Mouse (Mus musculus) cortical plate, adult 2 months (tissue): Measurements from ENCODE around the gene Stk40. TPM values are rescaled to one million over a fixed set of nuclear protein-coding genes. Genes with fewer than 3 reads are reported as not detected.

ENCODE experiments used
- H3K27ac ChIP-seq: fragments of 200-500 bp; 2 replicates; pipeline ENCODE4 v1.5.1; 2012; ENCODE audit warnings: low read length, control low read depth, inconsistent platforms; ENCODE audit not compliant: insufficient read depth
- H3K4me1 ChIP-seq: fragments of 200-500 bp; 2 replicates; pipeline ENCODE4 v1.6.1; 2011; ENCODE audit warnings: low read length; ENCODE audit not compliant: control insufficient read depth, insufficient read depth
- H3K4me3 ChIP-seq: fragments of 200-500 bp; 2 replicates; pipeline ENCODE4 v1.5.1; 2011; ENCODE audit warnings: mild to moderate bottlenecking, low read length, control low read depth; ENCODE audit not compliant: insufficient read depth
- CTCF ChIP-seq: fragments of 200-500 bp; IDR thresholded peaks from 2 replicates; pipeline ENCODE4 v1.5.1; 2011; ENCODE audit warnings: mild to moderate bottlenecking, control low read depth, low read length; ENCODE audit not compliant: insufficient read depth; ENCODE audit errors: extremely low read depth
- POLR2A ChIP-seq: fragments of 200-500 bp; IDR thresholded peaks from 2 replicates; pipeline ENCODE4 v1.6.1; 2011; ENCODE audit warnings: mild to moderate bottlenecking, low read length, control low read depth; ENCODE audit not compliant: insufficient read depth; ENCODE audit errors: extremely low read depth
- polyA plus RNA-seq: library from polyadenylated mRNA; depleted of rRNA; stranded (reverse); fragments of >200 nt; gene quantifications from 2 replicates; pipeline ENCODE4 v1.2.3, GENCODE M21; 2012; rRNA removed

Stk40 gene
- polyA plus RNA-seq, result 15.9 and 17.5 TPM in 2 replicates

- TF ChIP-seq POLR2A (peak; percentile 84), CTCF (peak; percentile 52)
- Histone ChIP-seq H3K27ac (peak within 1 kb of the TSS; percentile 65), H3K4me1 (peaks cover 7% of the 10 kb centered on the region), H3K4me3 (peak within 1 kb of the TSS; percentile 91)
Observed at GRCm38 (mm10) chr4:126103590-126104068, at the start of gene Stk40. Gene Stk40 (plus strand): TSS chr4:126103957.

GRCm38 (mm10) chr4:126057207-126058133, 46.3 kb upstream of the Stk40 start:
- no peak overlapping the region for H3K27ac ChIP-seq
- H3K4me3 ChIP-seq, result peak overlapping the region; percentile 79
- peaks cover 4% of the 10 kb centered on the region; the same call in 1 of the 2 replicates for H3K4me1 ChIP-seq
- TF ChIP-seq POLR2A, result no peak
- no peak for TF ChIP-seq CTCF

GRCm38 (mm10) chr4:126058134-126058996, 45.4 kb upstream of the Stk40 start, which contains the start of gene Oscp1:
Gene Oscp1 (plus strand): TSS chr4:126058565.
- peaks cover 4% of the 10 kb centered on the region; the same call in 1 of the 2 replicates for H3K4me1 ChIP-seq
- peak within 1 kb of the TSS; percentile 79 for H3K4me3 ChIP-seq
- H3K27ac ChIP-seq, result peak within 1 kb of the TSS; percentile 88
- peak; percentile 58; the same call in 1 of the 2 replicates for TF ChIP-seq POLR2A
- TF ChIP-seq CTCF, result no peak

- H3K4me1 ChIP-seq, result peaks cover 4% of the 10 kb centered on the region; the same call in 1 of the 2 replicates
- H3K4me3 ChIP-seq, result peak overlapping the region; percentile 79
Observed at GRCm38 (mm10) chr4:126058997-126059362, 44.8 kb upstream of the Stk40 start.

GRCm38 (mm10) chr4:126062856-126063255, 40.9 kb upstream of the Stk40 start:
- no peak overlapping the region for H3K4me3 ChIP-seq
- H3K4me1 ChIP-seq, result peaks cover 4% of the 10 kb centered on the region; the same call in 1 of the 2 replicates
- TF ChIP-seq CTCF (no peak), POLR2A (no peak)
- no peak overlapping the region; the same call in 1 of the 2 replicates for H3K27ac ChIP-seq

More at GRCm38 (mm10) chr4:126058997-126059362, 44.8 kb upstream of the Stk40 start:
- H3K27ac ChIP-seq, result peak overlapping the region; percentile 88
- TF ChIP-seq CTCF, result no peak
- TF ChIP-seq POLR2A, result no peak

- Histone ChIP-seq H3K27ac (no peak overlapping the region), H3K4me3 (no peak overlapping the region), H3K4me1 (peaks cover 2% of the 10 kb centered on the region; the same call in 1 of the 2 replicates)
- TF ChIP-seq POLR2A (no peak), CTCF (no peak)
Observed at GRCm38 (mm10) chr4:126065241-126065640, 38.5 kb upstream of the Stk40 start.

GRCm38 (mm10) chr4:126067401-126068077, 36.2 kb upstream of the Stk40 start:
- H3K4me1 ChIP-seq, result no peaks in the 10 kb centered on the region; the same call in 1 of the 2 replicates
- H3K4me3 ChIP-seq, result no peak overlapping the region
- no peak overlapping the region for H3K27ac ChIP-seq
- no peak for TF ChIP-seq POLR2A
- TF ChIP-seq CTCF, result no peak

GRCm38 (mm10) chr4:126068842-126069241, 34.9 kb upstream of the Stk40 start:
- TF ChIP-seq CTCF (no peak), POLR2A (no peak)
- no peak overlapping the region for H3K4me3 ChIP-seq
- H3K4me1 ChIP-seq, result no peaks in the 10 kb centered on the region; the same call in 1 of the 2 replicates
- H3K27ac ChIP-seq, result no peak overlapping the region

GRCm38 (mm10) chr4:126077833-126078232, 25.9 kb upstream of the Stk40 start:
- H3K4me3 ChIP-seq, result no peak overlapping the region
- H3K27ac ChIP-seq, result no peak overlapping the region
- no peak for TF ChIP-seq CTCF
- TF ChIP-seq POLR2A, result no peak
- H3K4me1 ChIP-seq, result no peaks in the 10 kb centered on the region
